Mouse (Mus musculus) thymus, postnatal 0 days (tissue): ENCODE data around the gene Procr. TPM values are rescaled to one million over a fixed set of nuclear protein-coding genes. Genes with fewer than 3 reads are reported as not detected.

ENCODE experiments used
- DNase-seq: peaks from one replicate; pipeline ENCODE4 v3.0.0-alpha.2; 2015; ENCODE audit warnings: low spot score
- polyA plus RNA-seq: library from polyadenylated mRNA; unstranded; fragments of >200 nt; fragmentation: Nextera tagmentation; extraction: Ambion mirVana; gene quantifications from 2 replicates; pipeline ENCODE4 v1.2.1, GENCODE M21; 2015

Gene Procr
- polyA plus RNA-seq, 1 experiment from 2014 or later = 4.4 TPM

DNA sequence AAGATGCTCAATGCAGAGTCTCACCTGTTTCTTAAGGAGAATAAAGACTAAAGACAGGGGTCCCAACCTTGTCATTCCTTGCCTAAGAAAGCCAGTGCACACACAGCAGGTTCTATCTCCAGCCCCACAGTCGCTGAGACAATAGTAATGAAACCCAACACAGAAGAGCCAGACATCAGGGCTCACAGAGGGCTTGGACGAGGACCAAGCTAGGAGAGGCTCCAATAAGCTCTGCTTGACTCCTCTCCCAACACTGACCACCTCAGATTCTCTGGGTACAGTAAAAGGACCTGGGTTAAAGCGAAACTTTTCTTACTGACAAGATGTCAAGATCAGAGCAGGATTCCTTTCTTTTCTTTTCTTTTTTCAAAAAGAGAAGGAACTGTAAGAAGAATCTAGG is 47.7 kb downstream of the Procr start:
- no peak for DNase-seq

DNA sequence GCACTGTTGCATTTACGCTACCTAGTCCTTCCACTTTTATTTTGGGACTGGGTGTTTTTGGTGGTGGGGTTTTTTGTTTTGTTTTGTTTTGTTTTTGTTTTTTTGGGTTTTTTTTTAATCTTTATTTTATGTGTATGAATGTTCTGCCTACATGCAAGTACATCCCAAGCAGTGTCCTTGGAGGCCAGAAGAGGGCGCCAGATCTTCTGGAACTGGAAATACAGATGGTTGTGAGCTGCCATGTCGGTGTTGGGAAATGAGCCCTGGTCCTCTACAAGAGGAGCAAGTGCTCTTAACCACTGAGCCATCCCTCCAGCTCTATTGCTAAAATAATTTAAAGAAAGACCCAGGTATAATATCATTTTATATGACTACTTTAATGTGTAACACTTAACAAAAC is 51.8 kb downstream of the Procr start:
- peak; percentile 34 for DNase-seq

DNA sequence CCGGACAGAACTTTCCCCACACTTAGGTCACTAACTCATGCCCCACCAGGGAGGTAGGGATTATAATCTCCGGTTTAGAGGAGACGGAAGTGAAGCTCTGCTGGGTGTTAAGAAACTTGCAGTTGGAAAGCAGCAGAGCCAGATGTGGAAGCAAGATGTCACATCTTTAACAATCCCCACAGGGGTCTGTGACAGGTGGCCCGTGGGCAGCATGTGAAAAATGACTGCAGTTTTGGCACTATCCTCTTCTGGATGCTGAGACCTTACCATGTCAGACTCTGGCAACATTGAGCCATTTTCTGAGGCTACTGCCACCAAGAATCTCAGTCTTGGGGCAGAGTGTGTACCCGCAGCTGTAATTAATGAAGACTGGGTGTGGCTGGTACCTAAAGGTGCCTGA is 53.1 kb downstream of the Procr start:
- no peak for DNase-seq

Other genes with a start within 250 kb of the Procr start
- gene Acss2, start 233.2 kb upstream of the Procr start, polyA plus RNA-seq = 29.8 and 35.7 TPM in 2 replicates
- 2.8 and 3.6 TPM in 2 replicates for gene Ggt7, start 232.9 kb upstream of the Procr start, polyA plus RNA-seq
- 29.4 and 33.8 TPM in 2 replicates for gene Gss, start 158.3 kb upstream of the Procr start, polyA plus RNA-seq
- gene Myh7b, start 139.9 kb upstream of the Procr start, polyA plus RNA-seq = 0.17 and 0.18 TPM in 2 replicates
- 191 and 217 TPM in 2 replicates for gene Trpc4ap, start 58.7 kb upstream of the Procr start, polyA plus RNA-seq
- gene Edem2, start 21.6 kb upstream of the Procr start, polyA plus RNA-seq = 49.2 and 50.8 TPM in 2 replicates
- gene Gm17581, start 15.3 kb upstream of the Procr start, polyA plus RNA-seq = not detected in 2 replicates
- 0.06 and 0.07 TPM in 2 replicates for gene Mmp24, start 24.2 kb downstream of the Procr start, polyA plus RNA-seq
- gene BC029722, start 68.3 kb downstream of the Procr start, polyA plus RNA-seq = 24.0 and 24.4 TPM in 2 replicates
- 232 and 242 TPM in 2 replicates for gene Eif6, start 75.8 kb downstream of the Procr start, polyA plus RNA-seq
- 0.05 and 0.06 TPM in 2 replicates for gene Fam83c, start 83.7 kb downstream of the Procr start, polyA plus RNA-seq
- 56.9 and 58.2 TPM in 2 replicates for gene Uqcc1, start 179.2 kb downstream of the Procr start, polyA plus RNA-seq
- gene Gm15557, start 189.6 kb downstream of the Procr start, polyA plus RNA-seq = not detected in 2 replicates
- gene Gdf5, start 194.2 kb downstream of the Procr start, polyA plus RNA-seq = 0.22 and 0.25 TPM in 2 replicates
- 16.6 and 23.4 TPM in 2 replicates for gene Cep250, start 205.3 kb downstream of the Procr start, polyA plus RNA-seq